Mouse (Mus musculus): ENCODE results near the gene Bak1.

DNA sequence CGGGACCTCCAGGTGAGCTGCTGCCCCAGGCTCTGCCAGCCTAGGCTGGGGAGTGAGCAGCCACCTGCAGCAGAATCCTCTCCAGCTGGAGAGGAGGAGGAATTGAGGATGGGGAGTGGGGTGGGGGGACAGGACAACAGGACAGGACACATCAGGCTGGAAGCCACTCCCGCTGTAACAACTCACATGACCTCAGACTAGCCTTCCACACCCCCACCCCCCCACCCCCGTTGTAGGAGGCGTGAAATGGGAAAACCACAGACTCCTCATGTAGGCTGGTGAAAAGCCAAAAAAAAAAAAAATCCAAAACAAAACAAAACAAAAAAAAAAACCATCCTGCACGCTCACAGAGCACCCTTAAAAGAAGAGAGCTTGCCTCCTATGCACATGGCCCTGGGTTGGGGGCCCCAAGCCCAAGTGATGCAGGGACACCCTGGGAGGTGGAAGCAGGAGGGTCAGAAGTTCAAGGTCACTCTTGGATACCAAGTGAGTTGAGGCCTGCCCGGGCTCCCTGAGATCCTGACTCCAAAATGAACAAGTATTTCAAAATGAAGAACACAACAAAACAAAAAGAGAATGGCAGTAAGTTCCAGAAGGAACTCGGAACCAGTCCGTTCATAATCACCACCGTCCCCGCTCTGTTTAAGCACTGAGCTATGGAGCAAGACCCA, 10.8 kb upstream of the Bak1 start:
- TF ChIP-seq CTCF (conservative IDR thresholded peaks at IDR 0.05; ENCODE audit: low read length) (no peak), POU5F1 (IDR thresholded peaks at IDR 0.05; ENCODE audit: borderline replicate concordance, low read length) (no peak), NANOG (IDR thresholded peaks at IDR 0.05; ENCODE audit: borderline replicate concordance, low read length) (no peak)

Data from E14TG2a.4 (cell line).